Mouse (Mus musculus): ENCODE measurements around the gene Vcan.

GRCm38 (mm10) chr13:89726492-89726891, 15.8 kb downstream of the Vcan start:
- no peak for TF ChIP-seq POLR2A (IDR thresholded peaks at IDR 0.05; ENCODE audit: low read depth, low read length)
- no peak for TF ChIP-seq CTCF (IDR thresholded peaks at IDR 0.05; ENCODE audit: borderline replicate concordance, insufficient read depth, low read length)

All from embryonic fibroblast, embryonic 13.5 days (primary cell).